Mouse (Mus musculus) liver, embryonic 14.5 days (tissue): Measurements from ENCODE around the gene Samd4.

Source experiments
- CTCF ChIP-seq: IDR thresholded peaks from 2 replicates; pipeline ENCODE4 v1.5.1; 2016; ENCODE audit warnings: antibody characterized with exemption, low read depth, control low read depth
- EP300 ChIP-seq: IDR thresholded peaks from 2 replicates; pipeline ENCODE4 v1.6.1; 2016; ENCODE audit warnings: antibody characterized with exemption, low read depth

DNA sequence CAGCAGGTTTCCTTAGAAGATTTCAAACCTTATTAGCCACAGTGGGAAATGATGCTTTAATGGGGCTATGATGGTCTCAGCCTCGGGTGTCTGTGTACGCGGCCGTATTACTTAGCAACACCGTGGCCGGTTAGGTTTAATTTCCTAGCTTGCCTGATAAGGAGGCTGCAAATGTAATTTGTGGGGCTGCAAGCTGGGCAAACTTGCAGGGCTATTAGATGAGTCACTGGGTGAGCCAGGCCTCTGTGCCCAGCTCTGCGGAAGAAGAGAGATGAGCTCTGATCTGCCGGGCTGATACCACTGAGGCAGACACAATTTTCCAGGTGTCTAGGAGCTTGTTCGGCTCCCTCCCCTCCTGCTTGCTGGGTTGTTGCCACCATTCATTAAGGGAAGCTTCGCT lies 251.3 kb downstream of the Samd4 start:
- TF ChIP-seq CTCF (no peak), EP300 (no peak)
